Mouse (Mus musculus) thymus, adult 2 months (tissue): ENCODE results near the gene Fam185a. TPM values are rescaled to one million over a fixed set of nuclear protein-coding genes. Genes with fewer than 3 reads are reported as not detected.
A peak's percentile ranks its signal among the peaks of the same experiment; 100 is the strongest.

ENCODE experiments used
- DNase-seq: peaks from one replicate; pipeline ENCODE4 v3.0.0; 2021
- H3K27ac ChIP-seq: fragments of 200-500 bp; 2 replicates; pipeline ENCODE4 v1.5.1; 2012; ENCODE audit warnings: low read length, control low read depth; ENCODE audit not compliant: control insufficient read depth, insufficient read depth
- H3K27me3 ChIP-seq: fragments of 200-500 bp; 2 replicates; pipeline ENCODE4 v1.6.1; 2012; ENCODE audit warnings: mild to moderate bottlenecking, low read length, moderate library complexity, mixed read lengths; ENCODE audit not compliant: control insufficient read depth, insufficient read depth
- H3K36me3 ChIP-seq: fragments of 200-500 bp; 2 replicates; pipeline ENCODE4 v1.6.1; 2012; ENCODE audit warnings: mild to moderate bottlenecking, low read length, moderate library complexity; ENCODE audit not compliant: control insufficient read depth, insufficient read depth
- H3K4me1 ChIP-seq: fragments of 200-500 bp; replicated peaks from 2 replicates; pipeline ENCODE4 v1.6.1; 2012; ENCODE audit warnings: low read length; ENCODE audit not compliant: control insufficient read depth, insufficient read depth
- H3K4me3 ChIP-seq: fragments of 200-500 bp; 2 replicates; pipeline ENCODE4 v1.5.1; 2012; ENCODE audit warnings: mild to moderate bottlenecking, low read length, control low read depth, moderate library complexity; ENCODE audit not compliant: control insufficient read depth, insufficient read depth
- CTCF ChIP-seq: fragments of 200-500 bp; IDR thresholded peaks from 2 replicates; pipeline ENCODE4 v1.5.1; 2012; ENCODE audit warnings: mild to moderate bottlenecking, control low read depth, low read length, moderate library complexity, borderline replicate concordance; ENCODE audit not compliant: control insufficient read depth, poor library complexity, insufficient read depth; ENCODE audit errors: extremely low read depth
- POLR2A ChIP-seq: fragments of 200-500 bp; IDR thresholded peaks from 2 replicates; pipeline ENCODE4 v1.6.1; 2012; ENCODE audit warnings: mild to moderate bottlenecking, low read length, control low read depth, moderate library complexity; ENCODE audit not compliant: control insufficient read depth, poor library complexity, insufficient read depth; ENCODE audit errors: extremely low read depth
- WGBS: fragments of 180-500 bp; shearing (Covaris S2); methylation state at CpG from one replicate; pipeline ENCODE4 v1.1.7; 2018; 5-methylcytosine and 5-hydroxymethylcytosine counted together
- polyA plus RNA-seq: library from polyadenylated mRNA; depleted of rRNA; stranded (reverse); fragments of >200 nt; gene quantifications from 2 replicates; pipeline ENCODE4 v1.2.3, GENCODE M21; 2012; rRNA removed

Gene Fam185a
- polyA plus RNA-seq = 1.7 and 1.8 TPM in 2 replicates

- H3K27me3 ChIP-seq = no peaks in the 10 kb centered on the region
- peak within 1 kb of the TSS; percentile 86 for H3K4me3 ChIP-seq
- WGBS = under 1% methylated on average over 68 of the region's 68 CpGs
- no peak for TF ChIP-seq CTCF
- TF ChIP-seq POLR2A = no peak
- no peak within 1 kb of the TSS for H3K27ac ChIP-seq
- H3K36me3 ChIP-seq = no peaks in the 10 kb centered on the region
- peak; percentile 93 for DNase-seq
- peaks cover 3% of the 10 kb centered on the region for H3K4me1 ChIP-seq
Observed at GRCm38 (mm10) chr5:21424614-21425602, at the start of gene Fam185a, which contains the start of gene Ccdc146. Fam185a (plus strand) TSS chr5:21424958. Ccdc146 (minus strand) TSS chr5:21424677.

GRCm38 (mm10) chr5:21376935-21377334 is 47.8 kb upstream of the Fam185a start:
- Histone ChIP-seq H3K36me3 (no peaks in the 10 kb centered on the region), H3K4me3 (no peak overlapping the region), H3K27ac (no peak overlapping the region), H3K4me1 (peaks cover 5% of the 10 kb centered on the region; the same call in 1 of the 2 replicates), H3K27me3 (no peaks in the 10 kb centered on the region; the same call in 1 of the 2 replicates)
- no peak for TF ChIP-seq CTCF
- no peak for TF ChIP-seq POLR2A
- 98% methylated on average over 4 of the region's 4 CpGs for WGBS
- DNase-seq = no peak

GRCm38 (mm10) chr5:21378397-21378796 is 46.4 kb upstream of the Fam185a start:
- no peak for DNase-seq
- no peak overlapping the region for H3K27ac ChIP-seq
- H3K36me3 ChIP-seq = no peaks in the 10 kb centered on the region
- WGBS = 24% methylated on average over 2 of the region's 2 CpGs
- TF ChIP-seq CTCF (no peak), POLR2A (no peak)
- H3K4me3 ChIP-seq = no peak overlapping the region
- H3K27me3 ChIP-seq = no peaks in the 10 kb centered on the region
- no peaks in the 10 kb centered on the region for H3K4me1 ChIP-seq

GRCm38 (mm10) chr5:21381986-21382385 is 42.8 kb upstream of the Fam185a start:
- DNase-seq = no peak
- Histone ChIP-seq H3K4me1 (no peaks in the 10 kb centered on the region; the same call in 1 of the 2 replicates), H3K36me3 (no peaks in the 10 kb centered on the region), H3K4me3 (no peak overlapping the region), H3K27ac (no peak overlapping the region), H3K27me3 (no peaks in the 10 kb centered on the region)
- TF ChIP-seq POLR2A = no peak
- TF ChIP-seq CTCF = no peak
- 91% methylated on average over 6 of the region's 6 CpGs for WGBS

GRCm38 (mm10) chr5:21382678-21383077 is 42.1 kb upstream of the Fam185a start:
- no peaks in the 10 kb centered on the region for H3K27me3 ChIP-seq
- no peak for DNase-seq
- TF ChIP-seq POLR2A (no peak), CTCF (no peak)
- WGBS = 82% methylated on average over 6 of the region's 6 CpGs
- no peaks in the 10 kb centered on the region; the same call in 1 of the 2 replicates for H3K4me1 ChIP-seq
- H3K36me3 ChIP-seq = no peaks in the 10 kb centered on the region
- H3K27ac ChIP-seq = no peak overlapping the region
- no peak overlapping the region for H3K4me3 ChIP-seq

- Histone ChIP-seq H3K36me3 (no peaks in the 10 kb centered on the region), H3K4me1 (no peaks in the 10 kb centered on the region; the same call in 1 of the 2 replicates), H3K27me3 (no peaks in the 10 kb centered on the region), H3K27ac (no peak overlapping the region), H3K4me3 (no peak overlapping the region)
- DNase-seq = no peak
- WGBS = 50% methylated on average over 14 of the region's 14 CpGs
- no peak for TF ChIP-seq POLR2A
- TF ChIP-seq CTCF = no peak
Observed at GRCm38 (mm10) chr5:21383392-21384251, 41.1 kb upstream of the Fam185a start.
